Mouse (Mus musculus): Measurements from ENCODE around the gene Srpk2.
"Not testable (repeated sequence)": the region's sequence is repeated elsewhere in the genome, so short reads cannot be mapped to it uniquely, and the experiment has no call there.

Gene Srpk2

DNA sequence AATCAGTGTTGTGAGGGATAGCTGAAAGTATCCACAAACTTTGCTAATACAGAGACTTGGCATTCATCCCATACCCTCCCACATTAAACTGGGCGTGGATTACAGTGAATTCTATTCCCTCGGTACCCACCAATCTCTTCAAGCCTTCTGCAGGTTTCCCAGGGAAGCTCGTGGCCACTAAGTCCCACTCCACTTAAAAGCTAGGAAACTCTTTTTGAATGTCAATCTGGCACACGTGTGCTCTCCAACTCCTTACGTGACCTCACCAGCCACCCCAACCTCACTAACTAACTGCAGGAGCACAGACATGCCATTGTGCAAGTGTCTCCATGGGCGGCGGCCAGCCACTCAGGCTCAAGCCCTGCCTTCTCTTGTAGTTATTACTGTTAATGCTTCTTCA lies 12.3 kb downstream of the Srpk2 start:
- DNase-seq (ENCODE audit: low read depth, low spot score): no peak

DNA sequence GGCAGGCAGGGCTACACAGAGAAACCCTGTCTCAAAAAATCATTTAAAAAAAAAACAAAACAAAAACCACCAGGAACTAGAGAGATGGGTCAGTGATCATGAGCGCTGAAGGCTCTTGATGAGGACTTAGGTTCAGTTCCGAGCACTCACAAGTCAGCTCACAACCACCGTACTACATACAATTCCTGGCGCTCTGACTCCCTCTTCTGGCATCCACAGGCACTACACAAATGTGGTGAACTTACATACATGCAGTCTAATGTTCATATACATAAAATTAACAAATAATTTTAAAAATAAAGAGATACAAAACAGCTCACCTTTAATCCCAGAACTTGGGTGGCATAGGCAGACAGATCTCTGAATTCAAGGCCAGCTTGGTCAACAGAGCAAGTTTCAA lies 13.5 kb downstream of the Srpk2 start:
- no peak for DNase-seq (ENCODE audit: low read depth, low spot score)

DNA sequence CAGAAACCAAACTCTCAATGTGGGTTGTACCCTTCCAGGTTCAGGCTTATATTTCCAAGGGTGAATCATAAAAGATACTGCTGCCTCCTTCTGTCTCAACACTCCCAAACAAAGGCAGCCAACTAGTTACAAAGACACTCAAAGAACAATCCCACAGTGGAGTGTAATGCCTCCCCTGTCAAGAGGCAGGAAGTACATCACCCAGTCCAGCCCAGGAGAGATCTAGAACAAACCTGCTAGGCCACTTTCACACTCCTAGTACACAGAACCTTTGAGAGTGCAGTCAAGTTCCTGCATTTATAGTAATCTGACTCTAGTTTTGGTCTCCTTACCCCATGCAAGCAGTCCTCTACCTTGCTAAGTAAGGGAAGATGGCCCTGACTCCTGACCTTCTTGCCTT lies 18.5 kb downstream of the Srpk2 start:
- no peak for DNase-seq (ENCODE audit: low read depth, low spot score)

DNA sequence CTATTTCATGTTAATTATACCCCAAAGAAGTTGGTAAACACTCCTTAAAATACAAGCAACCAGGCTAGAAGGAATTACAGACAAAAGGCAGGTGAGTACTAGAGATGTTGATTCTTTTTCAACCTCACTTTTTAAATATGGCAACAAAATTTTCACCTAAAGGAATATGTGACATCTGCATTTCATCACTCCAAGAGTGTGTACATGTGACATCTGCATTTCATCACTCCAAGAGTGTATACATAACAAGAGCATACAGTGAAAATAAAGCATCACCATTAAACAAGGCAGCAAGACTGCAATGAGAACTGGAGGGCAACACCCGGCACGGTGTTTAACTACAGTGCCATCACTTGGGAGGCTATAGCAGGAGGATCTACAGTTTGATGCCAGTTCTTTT lies 23.2 kb downstream of the Srpk2 start:
- no peak for DNase-seq (ENCODE audit: low read depth, low spot score)

DNA sequence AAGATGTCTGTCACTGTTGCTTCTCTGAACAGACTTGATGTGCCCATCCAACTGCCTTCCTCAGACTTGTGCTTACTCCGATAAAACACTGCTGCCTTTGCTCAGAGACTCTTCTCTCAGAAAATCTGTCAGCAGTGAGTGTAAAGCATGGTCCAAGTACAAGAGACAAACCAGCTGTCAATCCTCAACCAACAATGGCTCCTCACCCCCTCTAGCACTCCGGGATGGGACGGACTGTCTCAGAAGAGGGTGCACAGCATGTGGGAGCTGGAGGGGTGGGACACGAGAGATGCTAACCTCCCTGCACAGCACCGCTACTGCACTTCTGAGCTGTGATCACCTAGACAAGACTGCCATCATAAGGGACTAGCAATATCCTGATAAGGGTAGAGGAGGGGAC lies 26.4 kb downstream of the Srpk2 start:
- no peak for DNase-seq (ENCODE audit: low read depth, low spot score)

DNA sequence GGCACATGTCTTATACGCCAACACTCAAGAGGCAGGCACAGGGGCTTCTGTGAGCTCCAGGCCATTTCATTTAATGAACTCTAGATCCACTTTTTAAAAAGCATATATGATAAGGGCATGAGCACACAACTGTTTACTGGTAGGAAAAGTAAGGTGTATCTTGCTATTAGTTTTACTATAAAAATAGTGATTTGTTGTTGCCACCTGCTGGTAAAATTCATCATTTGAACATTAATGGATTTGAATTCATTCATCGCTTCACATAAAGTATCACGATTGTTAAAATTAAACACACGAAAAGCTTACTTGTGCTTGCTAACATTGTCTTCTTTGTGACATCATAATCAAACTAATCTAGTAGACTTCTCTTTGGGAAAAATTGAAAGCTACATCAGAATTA lies 27.8 kb downstream of the Srpk2 start:
- DNase-seq (ENCODE audit: low read depth, low spot score): no peak

DNA sequence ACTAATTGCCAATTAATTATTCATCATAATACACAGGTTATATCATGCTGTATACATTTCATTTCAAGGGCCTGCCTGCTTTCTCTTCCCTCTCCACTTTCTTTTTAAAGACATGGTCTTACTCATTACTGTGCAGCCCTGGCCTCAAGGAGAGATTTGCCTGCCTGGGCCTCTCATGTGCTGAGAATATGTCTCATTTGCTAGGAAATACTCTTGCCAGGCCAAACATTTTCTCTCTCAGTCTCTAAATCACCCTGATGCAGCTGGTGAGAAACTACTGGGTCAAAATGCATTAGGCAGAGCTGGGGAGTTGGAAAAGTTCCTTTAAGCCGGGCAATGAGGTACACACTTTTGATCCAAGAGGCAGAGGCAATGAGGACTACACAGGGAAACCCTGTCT lies 29.4 kb downstream of the Srpk2 start:
- no peak for DNase-seq (ENCODE audit: low read depth, low spot score)

DNA sequence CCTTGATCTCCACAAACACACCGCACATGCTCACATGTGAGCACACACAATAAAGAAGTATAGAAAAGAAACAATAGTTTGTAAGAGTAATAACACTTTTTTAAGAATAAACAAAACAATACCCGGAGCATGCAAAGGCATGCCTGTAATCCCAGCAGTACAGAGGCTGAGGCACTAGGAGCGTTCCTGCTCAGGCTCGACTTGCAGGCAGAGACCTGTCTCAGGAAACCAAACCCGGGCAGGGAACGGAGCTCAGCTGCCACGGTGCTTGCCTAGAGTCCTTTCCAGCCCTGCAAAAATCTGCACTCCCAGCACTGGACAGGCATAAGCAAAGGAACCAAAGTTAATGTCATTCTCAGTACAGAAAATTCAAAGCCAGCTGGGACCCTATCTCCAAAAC lies 32.1 kb downstream of the Srpk2 start:
- DNase-seq (ENCODE audit: low read depth, low spot score): no peak

DNA sequence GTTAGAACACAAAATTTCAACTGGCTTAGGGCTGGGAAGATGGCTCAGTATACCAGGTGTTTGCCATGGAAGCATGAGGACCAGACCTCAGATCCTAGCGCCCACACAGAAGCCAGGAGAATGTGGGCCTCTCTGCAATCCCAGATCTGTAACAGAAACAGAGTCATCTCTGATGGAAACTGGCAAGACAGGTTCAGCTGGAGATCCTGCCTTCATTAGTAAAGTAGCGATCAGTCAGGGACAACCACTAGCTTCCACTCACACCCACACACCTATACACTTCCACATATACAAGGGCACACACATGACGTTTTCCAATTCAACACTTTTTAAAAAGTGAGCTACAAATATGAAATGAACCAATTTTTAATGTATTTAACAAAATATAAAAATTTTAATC lies 32.6 kb downstream of the Srpk2 start:
- DNase-seq (ENCODE audit: low read depth, low spot score): no peak

DNA sequence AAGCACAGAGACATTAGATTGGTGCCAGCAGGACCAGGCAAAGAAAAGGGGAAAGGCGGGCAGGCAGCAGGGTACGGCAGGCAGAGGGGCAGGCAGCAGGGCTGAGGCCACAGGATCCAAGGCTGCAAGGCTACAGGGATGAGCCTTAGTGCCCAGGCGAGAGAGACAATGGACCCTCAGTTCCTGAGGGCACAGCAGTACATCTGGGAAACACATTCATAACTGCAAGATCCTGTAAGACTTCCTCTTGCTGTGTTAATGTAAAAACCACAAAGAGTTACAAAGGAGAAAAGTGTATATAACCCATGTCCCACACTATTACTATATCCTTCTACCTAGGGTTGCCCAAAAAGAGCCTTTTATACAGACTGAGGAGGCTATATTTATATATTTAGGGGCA lies 33.9 kb downstream of the Srpk2 start:
- no peak for DNase-seq (ENCODE audit: low read depth, low spot score)

DNA sequence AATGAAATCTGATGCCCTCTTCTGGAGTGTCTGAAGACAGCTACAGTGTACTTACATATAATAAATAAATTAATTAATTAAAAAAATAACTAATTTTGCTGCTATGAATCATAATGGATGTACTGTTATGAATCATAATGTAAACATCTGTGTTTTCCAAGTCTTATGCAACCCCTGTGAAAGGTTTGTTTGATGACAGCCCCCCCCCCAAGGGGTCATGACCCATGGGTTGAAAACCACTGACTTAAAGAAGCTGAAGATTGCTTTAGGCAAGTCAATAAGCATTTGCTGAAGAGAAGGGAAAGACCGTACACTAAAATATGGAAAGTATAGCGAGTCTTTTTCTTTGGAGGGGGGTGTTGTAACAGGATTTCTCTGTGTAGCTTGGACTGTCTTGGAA lies 35.2 kb downstream of the Srpk2 start:
- no peak for DNase-seq (ENCODE audit: low read depth, low spot score)

DNA sequence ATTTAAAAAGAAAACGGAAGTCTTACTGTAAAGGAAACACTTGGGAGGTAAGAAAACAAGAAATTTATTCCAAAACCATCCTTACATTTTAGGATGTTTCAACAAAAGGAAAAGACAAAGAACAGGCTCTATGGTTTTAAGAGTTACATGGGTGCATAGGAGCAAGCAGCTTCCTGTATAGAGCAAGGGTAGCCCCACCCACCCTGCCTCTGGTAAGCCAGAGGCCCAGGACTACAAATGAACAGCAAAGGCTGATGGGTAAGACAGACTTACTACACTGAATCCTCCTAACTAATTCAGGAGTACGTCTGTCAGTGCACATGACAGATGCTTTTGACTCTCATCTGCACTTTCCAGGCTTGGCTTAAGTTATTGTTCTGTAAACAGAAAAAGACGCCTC lies 38.7 kb downstream of the Srpk2 start:
- no peak for DNase-seq (ENCODE audit: low read depth, low spot score)

DNA sequence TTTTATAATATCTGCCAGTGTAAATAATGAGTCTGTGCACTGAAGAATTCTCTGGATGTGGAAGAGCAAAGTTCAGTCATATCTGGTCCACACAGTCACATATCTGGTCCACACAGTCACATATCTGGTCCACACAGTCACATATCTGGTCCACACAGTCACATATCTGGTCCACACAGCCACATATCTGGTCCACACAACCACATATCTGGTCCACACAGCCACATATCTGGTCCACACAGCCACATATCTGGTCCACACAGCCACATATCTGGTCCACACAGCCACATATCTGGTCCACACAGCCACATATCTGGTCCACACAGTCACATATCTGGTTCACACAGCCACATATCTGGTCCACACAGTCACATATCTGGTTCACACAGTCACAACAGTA lies 45.2 kb downstream of the Srpk2 start:
- not testable (repeated sequence) for DNase-seq (ENCODE audit: low read depth, low spot score)

DNA sequence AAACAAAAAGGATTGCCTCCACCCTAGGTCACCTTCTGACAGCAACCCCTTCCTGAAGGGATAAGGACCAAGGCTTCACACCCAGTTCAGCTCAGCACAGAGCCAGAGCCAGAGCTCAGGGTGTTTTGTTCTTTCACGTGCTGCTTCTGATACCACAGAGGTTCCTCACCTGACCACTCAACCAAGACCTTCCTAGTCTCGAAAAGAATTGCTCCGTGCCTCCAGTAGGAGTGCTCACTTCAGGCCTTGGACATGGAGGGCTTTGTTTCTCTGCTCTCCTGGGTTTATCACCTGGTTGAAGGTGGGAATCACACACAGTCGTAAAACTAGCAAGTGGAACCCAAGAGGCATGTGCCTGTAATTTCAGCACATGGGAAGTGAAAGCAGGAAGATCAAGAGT lies 46.4 kb downstream of the Srpk2 start:
- no peak for DNase-seq (ENCODE audit: low read depth, low spot score)

DNA sequence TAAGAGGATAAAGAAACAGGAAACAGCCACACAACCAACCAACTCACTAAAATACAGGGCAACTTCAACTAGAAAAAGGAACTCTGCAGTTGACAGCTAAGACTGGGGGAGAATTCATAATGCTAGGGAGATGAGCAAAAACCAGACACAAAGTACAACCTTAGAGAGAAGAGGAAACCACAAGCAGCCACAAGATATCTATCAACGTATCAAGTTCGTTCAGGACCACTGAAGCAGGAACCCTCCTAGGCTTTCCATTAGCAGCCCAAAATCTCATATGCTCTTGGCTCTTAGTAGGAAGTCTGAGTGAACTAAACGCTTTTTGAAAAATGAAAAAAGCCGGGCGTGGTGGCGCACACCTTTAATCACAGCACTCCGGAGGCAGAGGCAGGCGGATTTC lies 47.1 kb downstream of the Srpk2 start:
- DNase-seq (ENCODE audit: low read depth, low spot score): no peak

DNA sequence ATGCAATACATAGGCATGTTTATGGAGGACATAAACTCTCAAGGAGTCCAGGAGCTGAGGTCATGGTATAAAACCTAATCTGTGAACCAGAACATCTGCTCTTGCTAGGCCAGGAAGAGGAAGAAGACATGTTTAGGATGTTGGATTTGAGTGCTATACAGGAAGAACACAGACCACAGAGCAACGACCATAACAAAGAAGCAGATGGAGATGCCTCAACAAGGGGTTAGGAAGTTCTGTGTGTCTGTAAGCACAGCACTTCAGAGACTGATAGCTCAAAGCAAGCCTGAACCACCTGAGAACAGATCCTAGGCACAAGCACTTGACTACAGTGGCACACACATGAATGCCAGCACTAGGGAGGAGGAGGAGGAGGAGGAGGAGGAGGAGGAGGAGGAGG lies 52.9 kb downstream of the Srpk2 start:
- DNase-seq (ENCODE audit: low read depth, low spot score): no peak

DNA sequence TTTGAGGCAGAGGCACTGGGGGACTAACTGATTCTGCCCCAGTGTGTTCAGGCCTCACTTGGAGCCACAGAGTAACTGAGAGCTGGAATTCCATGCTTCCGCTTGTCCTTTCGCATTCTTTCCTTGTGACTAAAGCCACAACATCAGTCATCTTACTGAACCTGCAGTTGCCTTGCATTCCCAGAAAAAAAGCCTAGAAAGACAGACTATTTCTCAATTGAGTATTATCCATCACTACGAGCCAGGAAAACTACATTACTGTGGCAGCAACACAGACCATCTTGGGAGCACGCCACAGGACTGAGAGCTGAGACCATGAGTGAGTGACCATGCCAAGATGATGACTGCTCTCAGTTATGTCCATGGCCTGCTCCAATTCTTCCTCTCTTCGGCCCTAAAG lies 57.2 kb downstream of the Srpk2 start:
- no peak for DNase-seq (ENCODE audit: low read depth, low spot score)

DNA sequence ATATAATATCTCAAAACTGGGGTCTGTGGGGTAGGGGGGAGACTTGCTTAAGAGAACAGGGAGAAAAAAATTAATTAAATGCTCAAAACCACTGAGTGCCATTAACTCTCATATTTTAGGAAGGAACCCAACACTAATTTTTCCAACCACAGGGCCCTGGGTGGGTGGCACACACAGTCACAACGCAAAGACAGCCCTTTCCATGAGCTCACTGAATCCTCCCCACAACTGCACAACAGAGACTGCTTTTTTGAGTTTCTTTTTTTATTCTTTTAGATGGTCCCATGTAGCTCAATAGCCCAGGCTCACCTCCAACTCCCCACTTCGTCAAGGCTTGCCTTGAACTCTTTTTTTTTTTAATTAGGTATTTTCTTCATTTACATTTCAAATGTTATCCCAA lies 58.2 kb downstream of the Srpk2 start:
- DNase-seq (ENCODE audit: low read depth, low spot score): no peak

DNA sequence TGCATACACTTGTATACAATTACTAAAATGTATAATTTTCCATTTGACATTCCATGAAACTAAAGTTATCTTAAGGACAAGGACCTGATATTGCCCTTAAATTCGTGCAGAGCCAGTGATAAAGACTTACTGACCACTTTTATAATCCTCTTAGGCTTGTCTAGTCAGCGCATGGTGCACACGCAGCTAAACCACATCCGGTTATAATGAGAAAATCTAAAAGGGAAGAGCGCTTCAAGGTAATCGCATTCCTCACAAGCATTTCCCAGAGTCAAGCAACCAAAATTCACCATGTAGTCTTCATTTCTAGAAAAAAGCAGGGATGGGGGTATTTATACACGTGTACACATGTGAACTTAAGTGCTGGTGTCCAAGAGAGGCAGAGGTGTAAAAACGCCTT lies 63.8 kb downstream of the Srpk2 start:
- no peak for DNase-seq (ENCODE audit: low read depth, low spot score)

DNA sequence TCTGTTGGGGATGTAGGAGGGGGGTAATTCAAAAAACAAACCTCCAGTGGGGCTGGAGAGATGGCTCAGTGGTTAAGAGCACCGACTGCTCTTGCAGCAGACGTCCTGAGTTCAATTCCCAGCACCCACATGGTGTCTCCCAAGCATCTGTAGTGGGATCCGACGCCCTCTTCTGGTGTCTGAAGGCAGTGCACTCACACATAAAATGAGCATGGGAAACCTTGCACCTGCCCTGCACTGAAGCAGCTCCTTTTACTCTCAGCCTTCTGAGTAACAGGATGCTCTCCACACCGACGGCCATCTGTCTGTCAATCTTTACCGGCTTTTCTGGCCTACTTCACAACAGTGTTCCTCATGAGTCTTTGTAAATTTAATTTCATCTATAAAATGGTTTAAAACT lies 65.8 kb downstream of the Srpk2 start:
- no peak for DNase-seq (ENCODE audit: low read depth, low spot score)

DNA sequence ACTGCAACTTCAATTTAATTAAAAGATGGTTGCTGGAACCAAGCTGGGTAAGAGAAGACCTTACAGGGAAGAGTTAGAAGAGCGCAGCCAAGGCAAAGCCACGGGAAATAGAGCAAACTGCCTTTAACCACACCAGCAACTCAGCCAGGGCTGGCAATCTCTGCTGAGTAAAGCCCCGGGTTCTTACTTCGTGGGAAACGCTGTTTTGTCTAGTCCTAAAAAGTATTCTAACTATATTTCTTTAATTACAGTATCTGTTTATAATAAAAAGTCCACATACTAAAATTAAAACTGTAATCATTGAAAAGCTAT lies 67.4 kb downstream of the Srpk2 start:
- no peak for DNase-seq (ENCODE audit: low read depth, low spot score)

DNA sequence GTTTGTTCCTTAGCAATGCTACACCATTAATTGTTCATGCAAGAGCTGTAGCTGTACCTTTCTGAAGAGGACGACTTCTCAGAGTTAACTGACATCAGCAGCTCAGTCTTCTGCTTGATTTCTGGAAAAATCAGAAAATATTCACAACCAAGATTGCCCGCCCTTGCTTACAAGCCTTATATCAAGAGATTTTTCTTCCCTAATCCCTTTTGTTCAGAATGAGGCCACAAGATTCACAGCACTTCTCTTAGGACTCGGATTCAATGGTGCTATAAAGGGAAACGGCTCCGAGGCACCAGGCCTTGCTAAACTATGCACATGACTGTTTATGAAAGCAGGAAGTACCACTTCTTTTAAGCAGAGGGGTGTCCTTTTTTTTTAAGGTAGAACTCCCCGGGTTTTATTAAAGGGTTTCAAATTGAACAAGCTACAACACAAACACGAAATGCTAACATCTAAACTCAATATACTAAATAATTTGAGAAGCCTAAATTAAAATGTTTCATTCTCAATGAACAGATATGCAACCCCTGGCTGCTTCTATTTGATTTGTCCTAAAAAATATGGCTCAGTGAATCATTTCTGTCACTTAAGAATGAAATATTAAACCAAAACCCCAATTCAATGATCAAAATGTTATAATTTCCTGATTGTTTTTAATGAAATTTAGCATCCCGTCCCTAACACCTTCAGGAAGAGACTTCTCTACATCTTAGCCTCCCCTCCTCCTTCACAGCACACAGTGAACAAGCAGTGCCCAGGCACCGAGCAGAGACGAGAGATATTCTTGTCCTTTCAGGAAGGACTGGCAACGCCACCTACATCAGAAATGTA lies 67.9 kb downstream of the Srpk2 start:
- peak; percentile 50 for DNase-seq (ENCODE audit: low read depth, low spot score)

DNA sequence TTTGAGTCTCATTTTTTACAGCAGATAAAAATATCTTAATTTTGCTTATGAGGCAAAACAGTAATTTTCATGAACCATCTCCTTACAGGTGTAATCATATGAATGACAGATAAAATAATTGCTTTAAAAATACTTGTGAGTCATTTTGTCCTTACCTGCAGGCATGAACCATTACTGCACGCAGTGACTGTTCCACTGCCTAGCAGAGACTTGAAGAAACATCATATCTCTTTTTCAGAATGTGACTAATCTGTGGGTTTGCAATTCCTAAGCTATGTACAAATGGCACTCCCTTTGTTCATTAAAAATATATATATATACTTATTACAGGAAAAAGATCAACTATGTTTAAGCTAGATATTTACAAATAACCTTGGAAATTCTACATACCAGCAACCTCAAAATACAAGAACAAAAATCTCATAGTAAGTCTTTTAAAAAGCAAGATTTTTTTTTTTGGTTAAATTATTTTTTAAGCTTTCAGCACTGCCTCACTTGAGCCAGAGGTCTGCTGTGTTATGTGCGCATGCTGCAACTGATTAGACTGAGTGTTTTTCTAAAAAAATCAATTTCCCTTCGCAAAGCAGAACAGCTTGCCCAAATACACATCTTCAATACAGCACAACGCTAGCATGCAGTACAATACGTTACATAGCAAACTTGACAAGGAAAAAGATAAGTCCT lies 68.7 kb downstream of the Srpk2 start:
- no peak for DNase-seq (ENCODE audit: low read depth, low spot score)

DNA sequence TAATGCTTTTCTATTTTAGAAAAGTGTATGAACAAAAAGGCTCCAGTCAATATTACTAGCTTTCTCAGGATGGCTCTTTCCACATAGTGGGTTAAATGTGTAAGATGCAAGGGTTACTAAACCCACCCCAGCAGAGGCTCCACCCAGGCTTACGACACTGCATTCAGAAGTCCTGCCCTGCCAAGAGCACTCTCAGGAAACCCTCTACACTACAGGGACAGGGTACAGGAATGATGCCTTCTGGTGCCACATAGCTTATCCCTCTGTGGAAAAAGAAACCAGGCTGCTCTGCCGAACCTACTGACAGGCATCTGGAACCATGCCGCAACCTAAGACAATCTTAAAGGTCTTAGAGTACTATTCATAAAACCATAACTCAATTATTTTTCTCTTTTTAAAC lies 71.6 kb downstream of the Srpk2 start:
- no peak for DNase-seq (ENCODE audit: low read depth, low spot score)
